Mouse (Mus musculus) inflammation-experienced regulatory T-cells, adult 6 months (primary cell): ENCODE data around the gene Cobl. TPM values are rescaled to one million over a fixed set of nuclear protein-coding genes. Genes with fewer than 3 reads are reported as not detected.

ENCODE experiments used
- ATAC-seq: one replicate; pipeline ENCODE4 v1.8.0; 2017
- polyA plus RNA-seq, 3 experiments: library from polyadenylated mRNA; unstranded; fragments of 100-300 nt; shearing (Covaris generic); gene quantifications; one replicate each; pipeline ENCODE4 v1.2.1; 2017

Cobl gene
- under 1 TPM; 0.20 to 0.58 (median 0.36) TPM for polyA plus RNA-seq

- ATAC-seq: no peak
Observed at GRCm38 (mm10) chr11:12464181-12465162, at the start of gene Cobl. TSS of gene Cobl (minus strand) at chr11:12464960.

GRCm38 (mm10) chr11:12513796-12514195, 49.0 kb upstream of the Cobl start:
- no peak for ATAC-seq

DNA sequence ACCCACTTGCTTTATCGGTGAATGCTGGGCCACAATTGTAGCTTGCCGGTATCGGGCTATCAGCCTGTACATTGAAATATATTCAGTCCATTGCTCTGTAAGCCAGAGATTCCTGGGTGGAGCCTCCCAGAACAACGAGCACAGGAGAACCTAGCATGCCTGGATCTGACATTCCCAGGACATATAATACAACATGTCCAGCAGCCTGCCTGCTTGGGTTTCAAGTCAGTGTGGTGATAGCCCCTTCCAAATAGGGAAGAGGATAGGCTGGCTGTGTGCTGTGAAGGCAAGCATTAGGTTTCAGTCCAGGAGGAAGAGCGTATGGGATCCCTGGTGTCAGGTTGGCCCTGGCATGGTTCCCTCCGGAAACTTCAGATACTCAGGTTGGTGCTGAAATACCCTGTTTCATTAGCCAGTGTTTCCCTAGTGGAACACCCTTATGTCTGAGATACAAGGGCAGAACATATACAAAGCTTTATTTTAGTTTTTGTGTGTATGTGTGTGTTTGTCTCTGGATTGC, 41.7 kb upstream of the Cobl start:
- no peak for ATAC-seq

- no peak for ATAC-seq
Observed at GRCm38 (mm10) chr11:12503756-12504155, 39.0 kb upstream of the Cobl start.

DNA sequence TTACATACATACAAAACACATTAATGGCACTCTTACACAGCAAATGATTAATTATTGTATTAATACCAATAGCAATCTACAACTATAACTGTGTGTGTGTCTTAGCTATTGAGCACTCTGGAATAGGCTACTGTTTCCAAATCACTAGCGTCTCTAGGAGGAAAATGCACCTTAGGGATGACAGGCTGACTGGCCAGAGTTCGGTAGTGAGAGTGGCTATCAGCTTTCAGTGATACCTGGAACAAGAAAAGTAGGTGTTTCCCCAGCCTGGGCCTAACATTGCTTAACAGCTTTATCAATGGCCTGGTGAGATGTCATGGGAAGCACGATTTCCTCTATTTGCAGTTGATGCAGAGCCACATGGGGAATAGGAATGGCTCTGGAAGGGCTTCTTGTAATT, 37.0 kb upstream of the Cobl start:
- ATAC-seq: no peak

- ATAC-seq: no peak
Observed at GRCm38 (mm10) chr11:12493791-12494190, 29.0 kb upstream of the Cobl start.

- ATAC-seq: no peak
Observed at GRCm38 (mm10) chr11:12479856-12480403, 15.2 kb upstream of the Cobl start.

GRCm38 (mm10) chr11:12474299-12474935, 9.7 kb upstream of the Cobl start:
- no peak for ATAC-seq

DNA sequence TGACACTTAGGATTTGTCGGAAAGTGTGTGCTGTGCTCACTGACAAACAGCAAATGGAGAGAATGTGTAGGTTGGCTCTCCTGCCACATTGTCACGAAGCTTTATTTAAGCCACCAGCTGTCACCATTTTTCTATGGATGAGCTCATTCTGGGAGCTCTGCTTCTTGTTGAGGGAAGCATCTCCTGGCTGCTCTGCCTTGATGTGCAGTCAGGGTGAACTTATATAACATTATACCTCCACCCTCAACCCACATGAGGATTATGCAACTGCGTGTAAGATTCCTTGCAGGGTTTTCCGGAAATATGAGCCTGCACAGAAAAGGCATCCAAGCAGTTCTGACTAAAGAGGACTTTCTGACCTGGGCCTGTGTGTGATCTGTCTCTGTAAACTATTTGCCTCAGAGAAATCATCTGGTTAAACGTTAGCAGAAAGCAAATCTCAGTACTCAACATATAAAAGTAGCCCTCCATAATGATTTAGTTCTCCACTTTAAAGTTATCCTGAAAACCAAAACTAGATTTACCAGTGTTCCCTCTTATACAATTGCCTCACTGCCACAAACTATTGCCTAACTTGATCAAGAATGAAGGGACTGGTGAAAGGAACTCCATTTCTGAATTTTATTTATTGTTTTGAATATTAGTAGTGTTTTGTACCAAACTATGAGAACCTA, 9.0 kb upstream of the Cobl start:
- no peak for ATAC-seq

GRCm38 (mm10) chr11:12469638-12470037, 4.9 kb upstream of the Cobl start:
- ATAC-seq: no peak

DNA sequence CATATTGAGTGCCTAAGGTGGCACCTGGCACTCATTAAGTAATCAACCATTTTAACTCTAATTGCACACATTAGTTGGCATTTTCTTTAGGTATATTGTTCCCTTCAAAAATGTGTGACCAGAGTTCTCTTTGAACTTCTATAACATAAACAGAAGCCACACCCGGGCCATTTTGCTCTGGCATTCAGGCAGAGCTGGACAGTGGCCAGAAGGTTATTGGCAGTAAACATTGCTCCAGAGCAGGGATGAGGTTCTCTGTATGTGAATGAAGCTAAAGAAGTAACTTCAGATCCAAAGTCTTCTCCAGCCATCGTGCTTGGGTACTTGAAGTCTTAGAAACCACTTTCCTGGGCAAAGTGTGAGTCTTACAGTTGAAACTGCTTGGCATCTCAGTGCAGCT, 3.9 kb upstream of the Cobl start:
- ATAC-seq: no peak

- ATAC-seq: no peak
Observed at GRCm38 (mm10) chr11:12467836-12468235, 3.1 kb upstream of the Cobl start.

- no peak for ATAC-seq
Observed at GRCm38 (mm10) chr11:12467217-12467616, 2.5 kb upstream of the Cobl start.

DNA sequence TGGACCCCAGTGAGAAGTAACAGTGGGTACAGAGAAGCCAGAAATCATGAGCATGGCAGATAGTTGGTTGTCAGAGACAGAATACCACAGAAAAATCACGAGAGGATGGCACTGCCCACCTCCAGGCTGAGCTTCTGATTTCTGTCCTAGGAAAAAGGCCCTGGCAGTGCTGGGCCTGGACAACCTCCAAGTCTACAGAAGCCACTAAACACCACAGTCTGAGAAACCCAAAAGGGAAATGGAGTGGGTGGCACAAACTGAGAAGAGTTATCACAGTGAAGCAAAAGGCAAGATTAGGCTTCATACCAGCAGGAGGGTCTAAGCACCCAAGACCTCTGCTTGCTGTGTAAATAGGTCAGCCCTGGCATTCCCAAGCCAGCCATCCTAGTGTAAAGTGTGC, 1.8 kb upstream of the Cobl start:
- ATAC-seq: no peak

DNA sequence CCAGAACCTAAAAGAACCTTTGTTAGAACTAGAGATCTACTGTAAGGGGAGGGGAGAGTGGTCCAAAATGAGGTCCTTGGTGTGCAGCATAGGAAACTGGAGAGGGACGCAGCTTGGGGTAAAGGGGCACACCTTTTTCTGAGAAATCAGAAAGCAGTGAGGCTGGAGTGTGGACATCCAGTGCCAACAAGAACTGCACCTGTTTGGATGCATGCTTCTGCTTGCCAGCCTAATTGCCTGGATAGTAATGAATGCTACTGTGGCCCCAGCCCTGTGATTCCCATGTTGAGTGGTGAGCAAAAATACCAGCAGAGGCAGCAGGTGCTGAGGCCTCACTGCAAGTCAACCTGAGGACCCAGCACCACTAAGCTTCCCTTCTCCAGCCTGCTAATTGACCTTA, 469 bp upstream of the Cobl start:
- ATAC-seq: no peak

- no peak for ATAC-seq
Observed at GRCm38 (mm10) chr11:12463615-12464170, 1.1 kb downstream of the Cobl start.

GRCm38 (mm10) chr11:12459781-12460581, 4.8 kb downstream of the Cobl start:
- no peak for ATAC-seq

GRCm38 (mm10) chr11:12458814-12459213, 5.9 kb downstream of the Cobl start:
- no peak for ATAC-seq

DNA sequence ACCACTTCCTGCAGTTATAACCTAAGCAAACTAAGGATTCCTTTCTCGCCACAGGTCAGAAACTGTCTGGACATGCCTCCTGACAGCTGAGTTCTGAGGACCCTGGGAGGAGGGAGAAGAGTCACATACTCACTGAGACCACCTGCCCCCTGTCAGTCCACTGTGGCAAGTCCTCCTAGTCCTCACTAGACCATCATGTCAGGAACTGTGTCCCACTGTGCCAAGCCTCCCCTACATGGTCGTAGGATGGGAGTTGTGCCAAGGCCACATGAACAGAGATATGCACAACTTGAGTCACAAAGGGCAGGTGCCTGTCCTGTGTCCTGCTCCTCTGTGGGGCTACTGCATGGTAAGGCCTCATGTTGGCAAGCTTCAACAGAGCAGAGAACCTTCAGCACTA, 6.4 kb downstream of the Cobl start:
- no peak for ATAC-seq

- no peak for ATAC-seq
Observed at GRCm38 (mm10) chr11:12448101-12448500, 16.7 kb downstream of the Cobl start.

DNA sequence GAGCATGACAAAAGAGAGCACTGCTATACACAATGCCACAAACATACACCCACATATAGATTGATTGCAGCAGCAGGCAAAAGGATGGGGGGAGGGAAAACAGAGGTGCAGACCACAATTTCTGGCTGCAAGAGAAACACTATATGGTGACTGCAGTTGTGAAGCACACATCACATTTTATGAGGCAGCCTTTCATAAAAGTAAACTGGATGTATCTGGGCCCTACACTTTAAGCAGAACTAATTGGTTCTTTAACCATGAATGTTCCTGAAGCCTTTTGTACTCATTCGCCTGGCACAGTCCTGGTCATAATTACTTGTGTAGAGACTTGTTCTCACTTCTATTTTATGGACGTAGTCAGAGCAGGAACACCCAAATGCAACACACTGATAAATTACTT, 19.5 kb downstream of the Cobl start:
- no peak for ATAC-seq

GRCm38 (mm10) chr11:12444215-12444614, 20.5 kb downstream of the Cobl start:
- no peak for ATAC-seq
